Mouse (Mus musculus) MEL (cell line): Measurements from ENCODE around the gene Olfr1217. TPM values are rescaled to one million over a fixed set of nuclear protein-coding genes. Genes with fewer than 3 reads are reported as not detected.

Source experiments
- DNase-seq: peaks from one replicate; pipeline ENCODE4 v3.0.0; 2011; ENCODE audit warnings: low read depth, low spot score
- H3K27ac ChIP-seq: 2 replicates; pipeline ENCODE4 v1.5.1; 2012; ENCODE audit warnings: low read depth, mild to moderate bottlenecking, control low read depth, low read length, moderate library complexity; ENCODE audit not compliant: control insufficient read depth
- H3K27me3 ChIP-seq, 2 experiments: fragments of 150-350 bp in 1 of 2; sonication (generic) in 1 of 2; 2 replicates each; pipeline ENCODE4 v1.6.1; 2012; ENCODE audit warnings: low read length in 2 of 2, mild to moderate bottlenecking in 2 of 2, improper control_type of control experiment in 1 of 2, moderate library complexity in 1 of 2; ENCODE audit not compliant: insufficient read depth in 2 of 2, control insufficient read depth in 1 of 2
- H3K36me3 ChIP-seq, 2 experiments: 2 replicates each; pipeline ENCODE4 v1.6.1; 2012 to 2014; ENCODE audit warnings: low read length in 2 of 2, improper control_type of control experiment in 1 of 2, inconsistent platforms in 1 of 2, mild to moderate bottlenecking in 1 of 2; ENCODE audit not compliant: insufficient read depth in 2 of 2, control insufficient read depth in 1 of 2
- H3K4me1 ChIP-seq, 2 experiments: fragments of 150-350 bp in 1 of 2; sonication (generic) in 1 of 2; 2 replicates each; pipeline ENCODE4 v1.6.1; 2012; ENCODE audit warnings: low read length in 2 of 2, improper control_type of control experiment in 1 of 2, mild to moderate bottlenecking in 1 of 2; ENCODE audit not compliant: insufficient read depth in 2 of 2, control insufficient read depth in 1 of 2
- H3K4me3 ChIP-seq, 2 experiments: fragments of 150-350 bp in 1 of 2; sonication (generic) in 1 of 2; 2 replicates each; pipeline ENCODE4 v1.5.1; 2012; ENCODE audit warnings: low read depth in 2 of 2, low read length in 2 of 2, mild to moderate bottlenecking in 2 of 2, moderate library complexity in 2 of 2, control low read depth in 1 of 2, improper control_type of control experiment in 1 of 2; ENCODE audit not compliant: control insufficient read depth in 1 of 2, insufficient read depth in 1 of 2
- H3K79me2 ChIP-seq: 2 replicates; pipeline ENCODE4 v1.6.1; 2012; ENCODE audit warnings: mild to moderate bottlenecking, low read length, moderate library complexity; ENCODE audit not compliant: control insufficient read depth, poor library complexity, insufficient read depth
- H3K9ac ChIP-seq: 2 replicates; pipeline ENCODE4 v1.6.1; 2012; ENCODE audit warnings: low read depth, mild to moderate bottlenecking, control low read depth, low read length, moderate library complexity; ENCODE audit not compliant: control insufficient read depth, poor library complexity, severe bottlenecking
- H3K9me3 ChIP-seq: fragments of 150-350 bp; sonication (generic); replicated peaks from 2 replicates; pipeline ENCODE4 v1.6.1; 2012; ENCODE audit warnings: mild to moderate bottlenecking, low read length, improper control_type of control experiment, moderate library complexity; ENCODE audit not compliant: insufficient read depth
- BHLHE40 ChIP-seq: IDR thresholded peaks from 2 replicates; pipeline ENCODE4 v1.6.1; 2012; ENCODE audit warnings: low read depth, mild to moderate bottlenecking, inconsistent platforms, low read length, improper control_type of control experiment, borderline replicate concordance
- CHD1 ChIP-seq: IDR thresholded peaks from 2 replicates; pipeline ENCODE4 v1.6.1; 2012; ENCODE audit warnings: low read depth, mild to moderate bottlenecking, inconsistent platforms, low read length, improper control_type of control experiment
- EP300 ChIP-seq, 2 experiments: IDR thresholded peaks; 2 replicates each; pipeline ENCODE4 v1.6.1; 2011; ENCODE audit warnings: improper control_type of control experiment in 2 of 2, low read length in 2 of 2, low read depth in 1 of 2, mild to moderate bottlenecking in 1 of 2
- HCFC1 ChIP-seq: IDR thresholded peaks from 2 replicates; pipeline ENCODE4 v1.6.1; 2012; ENCODE audit warnings: low read depth, mild to moderate bottlenecking, inconsistent platforms, low read length, improper control_type of control experiment, moderate library complexity
- MAX ChIP-seq: IDR thresholded peaks from 2 replicates; pipeline ENCODE4 v1.6.1; 2011; ENCODE audit warnings: low read length, improper control_type of control experiment
- MAZ ChIP-seq: IDR thresholded peaks from 2 replicates; pipeline ENCODE4 v1.6.1; 2012; ENCODE audit warnings: low read depth, mild to moderate bottlenecking, inconsistent platforms, low read length, improper control_type of control experiment
- MXI1 ChIP-seq: IDR thresholded peaks from 2 replicates; pipeline ENCODE4 v1.6.1; 2011; ENCODE audit warnings: mild to moderate bottlenecking, low read depth, low read length, improper control_type of control experiment
- NRF1 ChIP-seq: IDR thresholded peaks from 2 replicates; pipeline ENCODE4 v1.6.1; 2014; ENCODE audit warnings: low read depth, mild to moderate bottlenecking, inconsistent platforms, low read length, improper control_type of control experiment, moderate library complexity; ENCODE audit not compliant: poor library complexity, insufficient read depth, severe bottlenecking
- POLR2AphosphoS2 ChIP-seq: IDR thresholded peaks from 2 replicates; pipeline ENCODE4 v1.6.1; 2011; ENCODE audit warnings: low read length, improper control_type of control experiment
- RAD21 ChIP-seq: IDR thresholded peaks from 2 replicates; pipeline ENCODE4 v1.6.1; 2011; ENCODE audit warnings: mild to moderate bottlenecking, low read depth, low read length, improper control_type of control experiment
- RCOR1 ChIP-seq: IDR thresholded peaks from 2 replicates; pipeline ENCODE4 v1.6.1; 2012; ENCODE audit warnings: low read depth, mild to moderate bottlenecking, inconsistent platforms, low read length, improper control_type of control experiment
- TCF12 ChIP-seq: IDR thresholded peaks from 2 replicates; pipeline ENCODE4 v1.6.1; 2014; ENCODE audit warnings: low read depth, mild to moderate bottlenecking, inconsistent platforms, low read length, improper control_type of control experiment, moderate library complexity
- USF1 ChIP-seq: IDR thresholded peaks from 2 replicates; pipeline ENCODE4 v1.6.1; 2014; ENCODE audit warnings: low read depth, mild to moderate bottlenecking, inconsistent platforms, low read length, improper control_type of control experiment, moderate library complexity
- USF2 ChIP-seq, 2 experiments: IDR thresholded peaks; 2 replicates each; pipeline ENCODE4 v1.6.1; 2011 to 2012; ENCODE audit warnings: improper control_type of control experiment in 2 of 2, low read length in 2 of 2, borderline replicate concordance in 1 of 2, inconsistent platforms in 1 of 2, low read depth in 1 of 2, mild to moderate bottlenecking in 1 of 2; ENCODE audit not compliant: insufficient read depth in 1 of 2
- ZC3H11A ChIP-seq: IDR thresholded peaks from 2 replicates; pipeline ENCODE4 v1.6.1; 2012; ENCODE audit warnings: low read depth, mild to moderate bottlenecking, inconsistent platforms, low read length, improper control_type of control experiment
- ZMIZ1 ChIP-seq: IDR thresholded peaks from 2 replicates; pipeline ENCODE4 v1.6.1; 2012; ENCODE audit warnings: low read depth, mild to moderate bottlenecking, inconsistent platforms, low read length, improper control_type of control experiment, moderate library complexity
- polyA plus RNA-seq, 2 experiments: library from polyadenylated mRNA; stranded (reverse) in 1 of 2; unstranded in 1 of 2; fragments of >175 nt in 1 of 2; fragments of >200 nt in 1 of 2; gene quantifications; 2 replicates each; pipeline versions ENCODE4 v1.2.1 to v1.2.4; 2012; ENCODE audit warnings: low replicate concordance in 2 of 2, low read depth in 1 of 2; ENCODE audit not compliant: insufficient read length in 2 of 2, insufficient read depth in 1 of 2, missing spikeins in 1 of 2
- total RNA-seq: library from RNA; depleted of rRNA; stranded (reverse); fragments of 300-350 nt; gene quantifications from 2 replicates; pipeline ENCODE4 v1.2.3, GENCODE M21; 2012

The Olfr1217 gene
- total and polyA plus RNA-seq, 3 experiments, result 0.03 TPM; not detected in 2

DNA sequence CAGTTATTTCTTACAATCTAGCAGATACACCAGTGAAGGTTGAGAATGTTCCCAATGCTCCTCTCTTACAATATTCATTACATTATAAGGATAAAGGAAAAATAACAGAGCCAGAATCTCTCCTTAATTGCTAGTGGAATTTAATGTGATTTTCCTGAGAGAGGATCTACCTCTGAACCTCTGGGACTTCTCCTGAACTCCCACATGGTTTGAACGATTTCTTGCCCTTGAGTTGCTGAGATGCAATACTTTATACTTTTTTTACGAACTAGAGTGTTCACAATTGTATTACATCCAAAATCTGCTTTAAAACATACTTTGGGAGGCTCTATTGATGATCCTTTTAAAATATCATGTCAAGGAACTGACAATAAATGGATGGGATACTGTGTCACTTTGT, 25.0 kb downstream of the Olfr1217 start, which contains the start of gene Olfr1215:
TSS of gene Olfr1215 (minus strand) at position 101 of the 400 bp plus-strand sequence.
- DNase-seq, result no peak
- H3K9me3 ChIP-seq, result no peaks in the 10 kb centered on the region
- no peaks in the 10 kb centered on the region for H3K36me3 ChIP-seq
- H3K9ac ChIP-seq, result no peak within 1 kb of the TSS
- TF ChIP-seq CHD1 (no peak), RCOR1 (no peak)
- no peaks in the 10 kb centered on the region for H3K79me2 ChIP-seq
- no peak within 1 kb of the TSS for H3K4me3 ChIP-seq
- H3K27ac ChIP-seq, result no peak within 1 kb of the TSS
- H3K27me3 ChIP-seq, result no peaks in the 10 kb centered on the region
- no peaks in the 10 kb centered on the region for H3K4me1 ChIP-seq

DNA sequence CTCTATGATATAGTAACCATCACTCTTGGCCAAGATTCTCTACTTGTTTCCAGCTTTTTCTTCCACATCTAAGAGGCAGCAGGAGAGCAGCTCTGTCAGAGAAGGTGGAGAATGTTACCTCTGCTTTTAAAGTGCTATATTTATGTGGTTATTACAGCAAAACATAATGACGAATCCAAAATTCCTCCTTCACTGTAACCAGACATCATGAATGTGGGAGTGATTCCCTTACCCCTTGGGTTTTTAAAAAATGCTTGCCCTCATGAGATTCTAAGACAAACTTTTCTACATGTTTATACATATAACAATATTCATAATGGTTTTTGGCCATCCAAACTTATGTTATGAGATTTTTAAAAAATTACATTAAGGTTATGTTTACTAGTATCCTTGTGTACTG, 39.3 kb downstream of the Olfr1217 start, which contains the start of gene Olfr1214:
TSS of gene Olfr1214 (minus strand) at position 101 of the 400 bp plus-strand sequence.
- TF ChIP-seq EP300 (IDR thresholded peaks at IDR 0.05; ENCODE audit: low read depth in 1 of 2, low read length in 2 of 2), result no peak
- TF ChIP-seq CHD1, result no peak
- no peak for TF ChIP-seq RAD21
- no peaks in the 10 kb centered on the region for H3K4me1 ChIP-seq
- H3K9me3 ChIP-seq, result no peaks in the 10 kb centered on the region
- H3K36me3 ChIP-seq, result no peaks in the 10 kb centered on the region
- H3K4me3 ChIP-seq, result no peak within 1 kb of the TSS
- H3K27ac ChIP-seq, result no peak within 1 kb of the TSS
- no peak within 1 kb of the TSS for H3K9ac ChIP-seq
- DNase-seq, result no peak
- no peaks in the 10 kb centered on the region for H3K27me3 ChIP-seq
- no peaks in the 10 kb centered on the region for H3K79me2 ChIP-seq

DNA sequence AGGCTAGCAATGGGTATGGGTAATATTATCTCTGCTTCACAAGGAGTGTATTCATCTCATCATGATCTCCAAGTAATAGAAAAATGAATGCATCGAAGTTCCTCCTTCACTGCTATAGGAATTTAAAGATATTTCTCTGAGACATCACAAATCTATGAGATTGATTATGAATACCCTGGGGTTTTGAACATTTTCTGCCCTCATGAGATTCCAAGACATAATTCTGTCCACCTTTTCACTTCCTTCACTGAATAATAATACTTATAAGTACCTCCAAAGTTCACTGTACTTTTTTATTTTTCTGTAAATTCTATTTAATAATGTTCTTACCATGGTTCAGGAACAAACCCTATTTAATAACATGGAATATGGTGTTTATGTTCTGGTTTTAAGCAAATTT, 51.7 kb downstream of the Olfr1217 start, which contains the start of gene Gm13762:
TSS of gene Gm13762 (minus strand) at position 101 of the 400 bp plus-strand sequence.
- Histone ChIP-seq H3K36me3 (no peaks in the 10 kb centered on the region), H3K9ac (no peak within 1 kb of the TSS)
- no peak for TF ChIP-seq USF2 (IDR thresholded peaks at IDR 0.05; ENCODE audit: borderline replicate concordance in 1 of 2, insufficient read depth in 1 of 2, low read depth in 1 of 2, low read length in 2 of 2)
- no peak for TF ChIP-seq USF1
- TF ChIP-seq HCFC1, result no peak
- no peak for TF ChIP-seq MAX
- no peak for TF ChIP-seq MAZ
- TF ChIP-seq ZC3H11A, result no peak
- TF ChIP-seq RCOR1, result no peak
- TF ChIP-seq MXI1, result no peak
- no peak for TF ChIP-seq ZMIZ1
- TF ChIP-seq NRF1, result no peak
- TF ChIP-seq TCF12, result no peak
- no peak for TF ChIP-seq BHLHE40
- TF ChIP-seq RAD21, result no peak
- no peak for TF ChIP-seq POLR2AphosphoS2

More for the DNA sequence above, 51.7 kb downstream of the Olfr1217 start, which contains the start of gene Gm13762:
- H3K9me3 ChIP-seq, result no peaks in the 10 kb centered on the region
- H3K79me2 ChIP-seq, result no peaks in the 10 kb centered on the region
- DNase-seq, result no peak
- no peak within 1 kb of the TSS for H3K4me3 ChIP-seq
- no peak within 1 kb of the TSS for H3K27ac ChIP-seq
- no peaks in the 10 kb centered on the region for H3K27me3 ChIP-seq
- H3K4me1 ChIP-seq, result no peaks in the 10 kb centered on the region
